Mouse (Mus musculus): ENCODE measurements around the gene Polr2b. TPM values are rescaled to one million over a fixed set of nuclear protein-coding genes. Genes with fewer than 3 reads are reported as not detected.

The Polr2b gene
- polyA plus RNA-seq, 1 experiment from 2014 or later: 86.8 TPM

DNA sequence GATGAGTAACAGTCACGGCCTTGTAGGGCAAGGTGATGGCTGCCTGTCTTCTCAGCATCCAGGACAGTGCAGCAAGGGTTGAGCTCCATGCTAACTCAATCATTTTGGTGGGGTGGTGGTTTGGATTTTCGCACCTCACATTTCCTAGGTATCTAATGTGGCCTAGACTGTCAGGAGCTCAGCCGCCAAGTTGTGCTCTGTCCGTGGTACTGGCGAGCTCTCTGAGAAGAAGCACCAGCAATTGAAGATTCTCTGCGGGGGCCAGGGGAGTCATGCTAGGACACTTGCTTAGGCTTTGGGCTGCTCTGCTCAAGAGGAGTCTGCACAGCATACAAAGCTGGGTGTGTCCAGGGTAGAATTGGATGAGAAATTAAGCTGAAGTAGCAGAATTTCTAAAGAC, 22.0 kb upstream of the Polr2b start:
- no peak overlapping the region for H3K4me3 ChIP-seq (ENCODE audit: low read depth, low read length)

DNA sequence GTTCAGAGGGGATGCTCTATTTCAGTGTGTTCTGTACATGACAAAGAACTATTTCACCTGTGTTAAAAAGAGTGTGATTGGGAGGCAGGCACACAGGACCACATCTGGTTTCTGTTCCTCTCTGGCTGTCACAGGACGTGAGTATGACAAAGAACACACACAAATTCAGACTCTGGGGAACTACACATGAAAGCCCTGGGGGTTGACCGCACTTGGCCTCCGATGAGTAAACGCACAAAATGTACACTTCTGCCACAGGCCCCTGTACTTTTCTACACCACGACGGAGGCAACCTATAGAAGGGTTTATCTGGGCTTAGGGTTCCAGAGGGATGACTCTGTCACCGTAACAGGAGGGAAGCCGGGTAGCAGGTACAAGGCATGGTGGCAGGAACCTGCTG, 20.3 kb upstream of the Polr2b start:
- no peak for DNase-seq (ENCODE audit: low spot score)
- no peaks in the 10 kb centered on the region for H3K27me3 ChIP-seq (replicated peaks; ENCODE audit: control insufficient read depth, insufficient read depth, low read length)
- peaks cover 46% of the 10 kb centered on the region for H3K36me3 ChIP-seq (ENCODE audit: control insufficient read depth, insufficient read depth, low read length)
- no peak overlapping the region for H3K9ac ChIP-seq (ENCODE audit: low read length)
- no peaks in the 10 kb centered on the region for H3K4me1 ChIP-seq (ENCODE audit: control insufficient read depth, insufficient read depth, low read length)
- H3K9me3 ChIP-seq (replicated peaks; ENCODE audit: control insufficient read depth, low read length): no peaks in the 10 kb centered on the region
- no peak overlapping the region for H3K27ac ChIP-seq (ENCODE audit: low read depth, low read length)
- no peak overlapping the region for H3K4me2 ChIP-seq (ENCODE audit: low read length)
- ATAC-seq: no peak
- no peak overlapping the region for H3K4me3 ChIP-seq (ENCODE audit: low read depth, low read length)
- WGBS: 94% methylated on average over 8 of the region's 8 CpGs

More for the DNA sequence above, 22.0 kb upstream of the Polr2b start:
- WGBS: 87% methylated on average over 6 of the region's 6 CpGs
- Histone ChIP-seq H3K9me3 (replicated peaks; ENCODE audit: control insufficient read depth, low read length) (no peaks in the 10 kb centered on the region), H3K4me2 (ENCODE audit: low read length) (no peak overlapping the region), H3K36me3 (ENCODE audit: control insufficient read depth, insufficient read depth, low read length) (peaks cover 40% of the 10 kb centered on the region), H3K4me1 (ENCODE audit: control insufficient read depth, insufficient read depth, low read length) (no peaks in the 10 kb centered on the region), H3K27ac (ENCODE audit: low read depth, low read length) (no peak overlapping the region), H3K27me3 (replicated peaks; ENCODE audit: control insufficient read depth, insufficient read depth, low read length) (no peaks in the 10 kb centered on the region), H3K9ac (ENCODE audit: low read length) (no peak overlapping the region)
- ATAC-seq (no peak), DNase-seq (ENCODE audit: low spot score) (no peak)

DNA sequence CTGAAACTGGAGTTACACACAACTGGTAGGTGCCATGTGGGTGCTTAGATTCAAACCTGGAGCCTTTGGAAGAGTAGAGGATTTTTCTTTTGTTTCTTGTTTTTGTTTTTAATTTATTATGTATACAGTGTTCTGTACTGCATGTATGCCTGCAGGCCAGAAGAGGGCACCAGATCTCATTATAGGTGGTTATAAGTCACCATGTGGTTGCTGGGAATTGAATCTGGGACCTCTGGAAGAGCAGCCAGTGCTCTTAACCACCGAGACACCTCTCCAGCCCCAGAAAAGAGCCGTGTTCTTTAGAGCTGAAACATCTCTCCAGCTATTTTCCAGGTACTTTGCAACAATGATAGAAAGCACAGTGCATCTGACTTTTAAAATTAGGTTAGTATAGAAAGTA, 19.3 kb upstream of the Polr2b start:
- no peak overlapping the region for H3K4me2 ChIP-seq (ENCODE audit: low read length)
- ATAC-seq (no peak), DNase-seq (ENCODE audit: low spot score) (no peak)
- H3K36me3 ChIP-seq (ENCODE audit: control insufficient read depth, insufficient read depth, low read length): peaks cover 53% of the 10 kb centered on the region
- no peak overlapping the region for H3K27ac ChIP-seq (ENCODE audit: low read depth, low read length)
- H3K4me3 ChIP-seq (ENCODE audit: low read depth, low read length): no peak overlapping the region
- WGBS: 93% methylated on average over 2 of the region's 2 CpGs
- no peak overlapping the region for H3K9ac ChIP-seq (ENCODE audit: low read length)
- no peaks in the 10 kb centered on the region for H3K4me1 ChIP-seq (ENCODE audit: control insufficient read depth, insufficient read depth, low read length)
- no peaks in the 10 kb centered on the region for H3K9me3 ChIP-seq (replicated peaks; ENCODE audit: control insufficient read depth, low read length)
- no peaks in the 10 kb centered on the region for H3K27me3 ChIP-seq (replicated peaks; ENCODE audit: control insufficient read depth, insufficient read depth, low read length)

DNA sequence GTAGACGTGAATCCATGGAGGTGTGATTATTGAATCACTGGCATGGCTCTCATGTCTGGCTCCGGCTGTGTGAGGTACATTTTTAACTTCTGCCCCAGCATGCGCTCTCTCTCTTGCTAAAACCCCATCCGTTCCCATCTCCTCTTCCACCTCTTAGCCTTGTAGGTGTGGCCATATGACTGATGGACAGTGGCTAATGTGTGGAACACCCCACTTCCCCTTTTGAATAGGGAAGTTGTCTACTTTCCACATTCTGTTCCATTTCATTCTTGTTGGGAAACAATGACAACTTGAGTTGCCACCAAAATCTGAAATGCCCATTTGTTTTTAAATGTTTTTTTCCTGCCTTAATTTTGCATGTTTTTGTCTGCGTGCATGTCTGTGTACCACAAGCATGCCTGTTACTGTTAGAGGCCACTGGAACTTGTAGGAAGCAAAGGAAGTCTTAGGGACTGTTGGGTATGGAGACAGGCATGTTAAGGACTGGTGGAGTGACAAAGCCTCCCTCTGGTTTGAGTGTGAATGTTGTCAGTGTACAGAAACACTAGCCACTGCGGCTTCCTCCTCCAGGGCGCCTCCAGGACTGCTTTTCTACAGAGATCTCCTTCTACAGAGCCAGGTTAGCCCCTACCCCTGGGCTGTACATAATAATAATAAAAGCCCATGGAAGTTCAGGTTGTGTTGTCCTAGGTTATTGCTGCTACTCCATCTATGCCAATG, 17.0 kb upstream of the Polr2b start:
- peaks cover 73% of the 10 kb centered on the region for H3K36me3 ChIP-seq (ENCODE audit: control insufficient read depth, insufficient read depth, low read length)
- no peak for ATAC-seq
- no peak overlapping the region for H3K27ac ChIP-seq (ENCODE audit: low read depth, low read length)
- no peak overlapping the region for H3K4me2 ChIP-seq (ENCODE audit: low read length)
- no peak for DNase-seq (ENCODE audit: low spot score)
- no peak overlapping the region for H3K9ac ChIP-seq (ENCODE audit: low read length)
- 95% methylated on average over 7 of the region's 7 CpGs for WGBS
- H3K4me1 ChIP-seq (ENCODE audit: control insufficient read depth, insufficient read depth, low read length): no peaks in the 10 kb centered on the region
- no peaks in the 10 kb centered on the region for H3K27me3 ChIP-seq (replicated peaks; ENCODE audit: control insufficient read depth, insufficient read depth, low read length)
- no peaks in the 10 kb centered on the region for H3K9me3 ChIP-seq (replicated peaks; ENCODE audit: control insufficient read depth, low read length)
- no peak overlapping the region for H3K4me3 ChIP-seq (ENCODE audit: low read depth, low read length)

DNA sequence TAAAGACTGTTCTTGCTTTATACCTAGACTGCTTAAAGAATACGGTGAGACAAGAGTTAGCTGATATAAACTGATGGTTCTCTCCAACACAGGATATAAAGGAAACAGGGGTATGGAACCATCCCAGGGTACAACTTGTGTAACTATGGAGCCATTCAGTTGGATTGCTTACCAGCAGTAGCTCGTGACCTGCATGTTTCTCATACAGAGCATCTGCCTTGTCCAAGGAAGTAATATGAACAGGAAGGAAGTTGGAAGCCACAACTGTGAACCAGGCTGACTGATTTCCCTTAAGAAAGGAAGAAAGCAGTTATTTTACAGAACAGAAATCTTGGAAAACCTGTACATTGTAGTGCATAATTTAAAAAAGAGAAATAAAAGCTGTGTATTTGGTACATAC, 10.5 kb upstream of the Polr2b start:
- Histone ChIP-seq H3K4me3 (ENCODE audit: low read depth, low read length) (no peak overlapping the region), H3K4me2 (ENCODE audit: low read length) (no peak overlapping the region), H3K27me3 (replicated peaks; ENCODE audit: control insufficient read depth, insufficient read depth, low read length) (no peaks in the 10 kb centered on the region), H3K9me3 (replicated peaks; ENCODE audit: control insufficient read depth, low read length) (no peaks in the 10 kb centered on the region), H3K27ac (ENCODE audit: low read depth, low read length) (no peak overlapping the region), H3K4me1 (ENCODE audit: control insufficient read depth, insufficient read depth, low read length) (no peaks in the 10 kb centered on the region), H3K36me3 (ENCODE audit: control insufficient read depth, insufficient read depth, low read length) (peaks cover 65% of the 10 kb centered on the region), H3K9ac (ENCODE audit: low read length) (no peak overlapping the region)
- DNase-seq (ENCODE audit: low spot score) (no peak), ATAC-seq (no peak)
- WGBS: 93% methylated on average over 2 of the region's 2 CpGs

DNA sequence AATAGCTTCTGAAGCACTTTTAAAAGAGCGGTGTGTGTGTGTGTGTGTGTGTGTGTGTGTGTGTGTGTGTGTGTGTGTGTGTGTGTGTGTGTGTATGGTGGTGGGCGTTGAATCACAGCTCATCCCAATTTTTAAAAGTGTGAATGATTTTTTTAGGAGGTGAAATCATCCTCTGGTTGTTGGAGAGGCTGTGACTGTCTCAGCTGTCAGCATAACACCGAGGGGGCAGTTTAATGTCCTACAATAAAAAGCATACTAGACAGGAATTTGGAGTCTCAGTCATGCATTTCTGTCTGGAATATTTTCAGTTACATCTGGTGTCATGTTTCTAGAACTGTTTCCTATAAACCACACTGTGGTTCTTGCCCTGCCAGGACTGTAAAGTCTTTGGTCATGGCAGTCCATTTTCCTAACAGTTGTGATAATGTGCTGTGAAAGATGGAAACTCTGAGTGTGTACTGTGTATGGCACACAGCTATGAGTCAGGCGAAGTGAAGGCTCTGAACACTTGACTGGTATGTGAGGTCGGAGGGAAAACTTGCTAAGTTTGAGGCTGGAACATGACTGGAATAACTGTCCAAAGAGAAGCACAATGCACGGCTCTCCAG, 8.5 kb upstream of the Polr2b start:
- Histone ChIP-seq H3K9ac (ENCODE audit: low read length) (no peak overlapping the region), H3K4me3 (ENCODE audit: low read depth, low read length) (no peak overlapping the region), H3K4me1 (ENCODE audit: control insufficient read depth, insufficient read depth, low read length) (no peaks in the 10 kb centered on the region), H3K27me3 (replicated peaks; ENCODE audit: control insufficient read depth, insufficient read depth, low read length) (no peaks in the 10 kb centered on the region), H3K9me3 (replicated peaks; ENCODE audit: control insufficient read depth, low read length) (no peaks in the 10 kb centered on the region), H3K27ac (ENCODE audit: low read depth, low read length) (no peak overlapping the region), H3K4me2 (ENCODE audit: low read length) (no peak overlapping the region), H3K36me3 (ENCODE audit: control insufficient read depth, insufficient read depth, low read length) (peaks cover 64% of the 10 kb centered on the region)
- 93% methylated on average over 6 of the region's 6 CpGs for WGBS
- DNase-seq (ENCODE audit: low spot score): no peak
- no peak for ATAC-seq

DNA sequence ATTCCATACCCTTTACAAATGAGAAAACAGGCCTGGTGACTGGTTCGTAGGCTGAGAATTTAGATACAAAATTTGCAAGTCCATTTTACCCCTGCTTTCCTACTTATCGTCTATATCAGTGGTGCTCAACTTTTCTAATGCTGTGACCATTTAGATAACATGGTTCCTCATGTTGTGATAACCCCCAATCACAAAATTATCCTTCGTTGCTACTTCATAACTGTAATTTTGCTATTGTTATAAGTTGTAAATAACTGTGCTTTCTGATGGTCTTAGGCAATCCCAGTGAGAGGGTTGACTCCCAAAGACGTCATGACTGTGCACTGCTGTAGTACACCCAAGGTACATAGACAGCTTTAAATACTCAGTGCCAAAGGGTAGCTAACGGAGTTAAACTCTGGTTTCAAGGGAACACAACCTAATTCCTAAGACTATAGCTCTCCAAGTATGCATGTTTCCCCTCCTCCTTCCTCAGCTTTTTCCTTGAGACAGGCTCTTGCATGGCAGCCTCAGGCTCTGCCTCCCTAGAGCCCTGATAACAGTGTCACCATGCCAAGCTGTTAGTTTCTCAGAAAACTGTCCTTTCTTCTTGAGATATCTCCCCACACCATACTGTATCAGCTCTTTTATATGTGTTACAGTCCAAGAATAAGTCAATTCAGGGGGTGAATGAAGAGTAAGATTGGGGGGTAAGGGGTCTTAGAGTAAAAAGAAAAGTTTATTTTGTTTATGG, 2.0 kb upstream of the Polr2b start:
- H3K4me3 ChIP-seq (ENCODE audit: low read depth, low read length): peak overlapping the region; percentile 90
- peaks cover 19% of the 10 kb centered on the region for H3K4me1 ChIP-seq (ENCODE audit: control insufficient read depth, insufficient read depth, low read length)
- H3K27me3 ChIP-seq (replicated peaks; ENCODE audit: control insufficient read depth, insufficient read depth, low read length): no peaks in the 10 kb centered on the region
- ATAC-seq (no peak), DNase-seq (ENCODE audit: low spot score) (no peak)
- peaks cover 33% of the 10 kb centered on the region for H3K36me3 ChIP-seq (ENCODE audit: control insufficient read depth, insufficient read depth, low read length)
- H3K27ac ChIP-seq (ENCODE audit: low read depth, low read length): no peak overlapping the region
- peak overlapping the region; percentile 79 for H3K9ac ChIP-seq (ENCODE audit: low read length)
- H3K9me3 ChIP-seq (replicated peaks; ENCODE audit: control insufficient read depth, low read length): no peaks in the 10 kb centered on the region
- WGBS: 83% methylated on average over 5 of the region's 5 CpGs
- peak overlapping the region; percentile 100 for H3K4me2 ChIP-seq (ENCODE audit: low read length)

DNA sequence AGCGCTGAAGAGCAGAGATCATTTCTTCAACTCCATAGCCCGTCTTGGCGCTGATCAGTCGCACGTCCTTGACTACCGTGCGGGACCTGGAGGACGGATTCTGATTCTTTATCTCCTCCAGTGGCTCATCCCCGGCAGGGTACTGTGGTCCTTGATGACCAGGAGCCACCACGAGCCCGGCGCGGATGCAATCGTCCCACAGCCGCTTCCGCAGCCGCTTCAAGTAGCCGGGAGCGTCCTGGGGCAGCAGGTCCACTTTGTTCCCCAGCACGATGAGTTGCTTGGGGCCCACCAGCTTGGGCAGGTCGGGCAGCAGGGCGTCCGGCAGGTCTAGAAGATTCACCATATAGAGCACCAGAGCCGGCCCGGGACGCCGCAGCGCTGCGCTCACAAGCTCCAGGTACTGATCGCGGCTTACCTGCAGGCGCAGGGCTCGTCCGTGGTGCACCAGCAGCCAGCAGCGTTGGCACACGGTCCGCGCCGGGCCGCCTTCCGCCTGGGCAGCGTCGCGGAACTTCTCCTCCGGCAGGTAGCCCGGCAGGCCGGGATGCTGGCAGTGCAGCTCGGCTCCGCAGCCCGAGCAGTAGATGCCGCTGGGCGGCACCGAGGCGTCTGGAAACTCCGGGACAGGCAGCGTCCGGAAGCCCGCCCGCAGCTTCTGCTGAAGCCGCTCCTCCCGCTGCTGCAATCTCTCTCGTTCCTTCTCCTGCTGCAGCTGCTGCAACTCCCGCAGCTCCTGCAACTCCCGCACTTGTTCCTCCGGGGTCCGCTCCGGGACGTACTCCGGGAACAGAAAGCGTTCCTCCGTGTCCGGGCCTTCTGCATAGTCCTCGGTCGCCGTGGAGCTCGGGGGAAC, 668 bp upstream of the Polr2b start:
- DNase-seq (ENCODE audit: low spot score) (peak; percentile 51), ATAC-seq (peak; percentile 35)
- H3K9ac ChIP-seq (ENCODE audit: low read length): peak overlapping the region; percentile 79
- H3K27ac ChIP-seq (ENCODE audit: low read depth, low read length): peak overlapping the region; percentile 91; the same call in 1 of the 2 replicates
- H3K4me2 ChIP-seq (ENCODE audit: low read length): peak overlapping the region; percentile 100
- peaks cover 37% of the 10 kb centered on the region for H3K36me3 ChIP-seq (ENCODE audit: control insufficient read depth, insufficient read depth, low read length)
- no peaks in the 10 kb centered on the region for H3K9me3 ChIP-seq (replicated peaks; ENCODE audit: control insufficient read depth, low read length)
- H3K4me3 ChIP-seq (ENCODE audit: low read depth, low read length): peak overlapping the region; percentile 90
- under 1% methylated on average over 76 of the region's 76 CpGs for whole genome bisulfite sequencing
- H3K27me3 ChIP-seq (replicated peaks; ENCODE audit: control insufficient read depth, insufficient read depth, low read length): no peaks in the 10 kb centered on the region
- peaks cover 19% of the 10 kb centered on the region for H3K4me1 ChIP-seq (ENCODE audit: control insufficient read depth, insufficient read depth, low read length)

Measured in forebrain, embryonic 14.5 days (tissue).